Mouse (Mus musculus) adrenal gland (tissue): ENCODE results near the gene Ywhaq.

Experiments
- intact Hi-C: fragments of 180-260 bp; cut with DNase I; formaldehyde crosslinking; loops from one replicate; pipeline ENCODE4 v1.15.1; 2025

Ywhaq gene

GRCm38 (mm10) chr12:21340674-21341073 is 76.8 kb downstream of the Ywhaq start:
- intact Hi-C loops, result no loop called here
